ENCODE assay signal across 8 mouse cellular contexts in the genomic region with DNA sequence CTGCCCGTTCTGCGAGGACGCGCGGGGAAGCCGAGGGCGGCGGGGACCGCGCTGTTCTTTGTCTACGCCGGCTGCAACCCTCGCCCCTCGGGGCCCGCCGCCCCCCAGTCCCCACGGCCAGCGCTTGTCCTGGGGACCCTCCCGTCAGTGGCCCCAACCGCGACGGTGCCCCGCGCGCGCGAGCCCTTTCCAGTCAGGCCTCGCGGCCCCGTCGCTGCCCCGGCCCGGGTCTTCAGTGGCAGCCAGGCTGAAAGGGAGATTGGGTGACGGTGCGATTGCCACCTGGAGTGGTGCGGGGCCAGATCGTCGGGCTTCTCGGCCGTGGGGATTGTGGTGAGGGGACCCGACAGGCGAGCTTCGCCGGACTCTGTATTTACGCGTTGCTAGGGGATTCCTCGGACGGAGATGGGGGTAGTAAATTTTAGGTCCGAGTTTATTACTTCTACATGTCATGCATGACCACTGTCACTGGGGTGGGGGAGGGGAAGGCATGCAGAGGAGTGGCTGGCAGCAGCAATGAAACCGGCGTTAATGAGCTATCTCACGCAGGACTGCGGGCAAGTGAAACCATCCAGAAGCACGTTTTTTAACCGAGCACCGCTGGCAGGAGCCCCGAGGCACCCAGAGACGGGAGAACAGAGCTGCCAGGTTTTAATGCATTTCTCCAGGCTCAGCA. TPM values are rescaled to one million over a fixed set of nuclear protein-coding genes. Genes with fewer than 3 reads are reported as not detected.
A peak's percentile ranks its signal among the peaks of the same experiment; 100 is the strongest.
DNase-seq lines count a peak whose midpoint lies in the region; ATAC-seq and TF ChIP-seq lines count a peak whose summit lies in the region.

No protein-coding gene starts in this region.

- H3K4me1 ChIP-seq in cerebellum, adult 2 months (ENCODE audit: control insufficient read depth, insufficient read depth, low read length): peaks cover 13% of the 10 kb centered on the region
- peaks cover 29% of the 10 kb centered on the region for H3K4me1 ChIP-seq in forebrain, embryonic 15.5 days
- H3K4me1 ChIP-seq in kidney, postnatal 0 days (replicated peaks; ENCODE audit: insufficient read depth, low read length): 0 out of 2 replicates have a peak, but pooled peaks cover 7% of the 10 kb centered on the region
- no peaks in the 10 kb centered on the region for H3K4me1 ChIP-seq in thymus, adult 2 months (replicated peaks; ENCODE audit: control insufficient read depth, insufficient read depth, low read length)

- peak overlapping the region; percentile 73 for H3K9ac ChIP-seq in forebrain, embryonic 15.5 days (replicated peaks)
- H3K9ac ChIP-seq in kidney, postnatal 0 days (ENCODE audit: low read depth, low read length): peak overlapping the region; percentile 52

- H3K9me3 ChIP-seq in forebrain, embryonic 15.5 days: no peaks in the 10 kb centered on the region
- no peaks in the 10 kb centered on the region for H3K9me3 ChIP-seq in kidney, postnatal 0 days (replicated peaks; ENCODE audit: low read length)

- peak; percentile 13 to 28 for DNase-seq in left cerebral cortex, postnatal 36 days (ENCODE audit: low spot score in 2 of 2)
- no peak for DNase-seq in left cerebral cortex, adult 8-10 months (ENCODE audit: low spot score in 2 of 2)
- peak; percentile 73 to 79 for DNase-seq in cerebellum, adult 2 months
- DNase-seq in kidney, postnatal 0 days (ENCODE audit: low spot score): peak; percentile 58
- peak; percentile 59 for DNase-seq in neural tube, embryonic 10.5 days (ENCODE audit: extremely low spot score, low spot score)
- no peak for DNase-seq in urinary bladder, postnatal 4 days (ENCODE audit: low spot score in 2 of 2)
- no peak for DNase-seq in thymus, adult 2 months

- no peaks in the 10 kb centered on the region for H3K36me3 ChIP-seq in forebrain, embryonic 15.5 days
- H3K36me3 ChIP-seq in kidney, postnatal 0 days (ENCODE audit: insufficient read depth, low read length): no peaks in the 10 kb centered on the region
- H3K36me3 ChIP-seq in thymus, adult 2 months (ENCODE audit: control insufficient read depth, insufficient read depth, low read length): no peaks in the 10 kb centered on the region

- peak overlapping the region; percentile 96 for H3K4me2 ChIP-seq in forebrain, embryonic 15.5 days (replicated peaks)
- H3K4me2 ChIP-seq in kidney, postnatal 0 days (ENCODE audit: low read length): peak overlapping the region; percentile 94

- WGBS in cerebellum, adult 2 months: under 1% methylated on average over 58 of the region's 58 CpGs
- WGBS in forebrain, embryonic 15.5 days: under 1% methylated on average over 58 of the region's 58 CpGs
- WGBS in kidney, postnatal 0 days: 1% methylated on average over 43 of the region's 58 CpGs
- WGBS in thymus, adult 2 months: 5% methylated on average over 58 of the region's 58 CpGs

- H3K27me3 ChIP-seq in cerebellum, adult 2 months (ENCODE audit: control insufficient read depth, insufficient read depth, low read length): no peaks in the 10 kb centered on the region
- H3K27me3 ChIP-seq in forebrain, embryonic 15.5 days: peaks cover 38% of the 10 kb centered on the region
- H3K27me3 ChIP-seq in kidney, postnatal 0 days (ENCODE audit: insufficient read depth, low read length): peaks cover 51% of the 10 kb centered on the region
- H3K27me3 ChIP-seq in thymus, adult 2 months (ENCODE audit: control insufficient read depth, insufficient read depth, low read length): peaks cover 6% of the 10 kb centered on the region; the same call in 1 of the 2 replicates

- TF ChIP-seq CTCF in cerebellum, adult 2 months (IDR thresholded peaks at IDR 0.05; ENCODE audit: borderline replicate concordance, insufficient read depth, low read depth, low read length): no peak
- TF ChIP-seq CTCF in kidney, postnatal 0 days (IDR thresholded peaks at IDR 0.05; ENCODE audit: low read depth): no peak
- no peak for TF ChIP-seq CTCF in thymus, adult 2 months (IDR thresholded peaks at IDR 0.05; ENCODE audit: borderline replicate concordance, control insufficient read depth, extremely low read depth, insufficient read depth, low read length, poor library complexity)

- H3K27ac ChIP-seq in cerebellum, adult 2 months (ENCODE audit: insufficient read depth, low read length): peak overlapping the region; percentile 99
- peak overlapping the region; percentile 77 for H3K27ac ChIP-seq in forebrain, embryonic 15.5 days (replicated peaks)
- no peak overlapping the region for H3K27ac ChIP-seq in kidney, postnatal 0 days
- H3K27ac ChIP-seq in thymus, adult 2 months (ENCODE audit: control insufficient read depth, insufficient read depth, low read length): no peak overlapping the region

- ATAC-seq in forebrain, embryonic 15.5 days (replicated peaks): peak; percentile 45
- ATAC-seq in kidney, postnatal 0 days (replicated peaks; ENCODE audit: low FRiP score, low read depth): peak; percentile 69

- H3K4me3 ChIP-seq in cerebellum, adult 2 months (replicated peaks; ENCODE audit: insufficient read depth, low read depth, low read length): peak overlapping the region; percentile 75
- H3K4me3 ChIP-seq in forebrain, embryonic 15.5 days: peak overlapping the region; percentile 60
- peak overlapping the region; percentile 55 for H3K4me3 ChIP-seq in kidney, postnatal 0 days (replicated peaks; ENCODE audit: low read depth, low read length)
- no peak overlapping the region for H3K4me3 ChIP-seq in thymus, adult 2 months (ENCODE audit: control insufficient read depth, insufficient read depth, low read length)

- intact Hi-C loops in left cerebral cortex, postnatal 36 days (cut with DNase I): loop anchor here (10.0 kb wide), 1 partner anchor 160 kb away; no protein-coding TSS in a partner anchor

- TF ChIP-seq POLR2A in cerebellum, adult 2 months (IDR thresholded peaks at IDR 0.05; ENCODE audit: borderline replicate concordance, insufficient read depth, low read length): 0 out of 2 replicates have a peak, but pooled peaks have one; percentile 8
- TF ChIP-seq POLR2A in thymus, adult 2 months (IDR thresholded peaks at IDR 0.05; ENCODE audit: control insufficient read depth, extremely low read depth, insufficient read depth, low read length, poor library complexity): no peak

RNA-seq across cellular contexts. Expression of gene Reln, which starts 0.6 kb away (rescaled TPM):
- total RNA-seq in left cerebral cortex, postnatal 36 days (2021): 10 to 100 TPM; 73.0 to 81.2 TPM
- 10 to 100 TPM; 55.8 to 76.9 (median 64.0) TPM for total RNA-seq in left cerebral cortex, adult 8-10 months (2022)
- polyA plus RNA-seq in cerebellum, adult 2 months (2012; rRNA removed): 184 and 204 TPM in 2 replicates
- polyA plus RNA-seq in forebrain, embryonic 15.5 days (2015; fragmentation: Nextera tagmentation; extraction: Ambion mirVana): 46.7 and 47.6 TPM in 2 replicates
- 13.0 and 14.5 TPM in 2 replicates for polyA plus RNA-seq in kidney, postnatal 0 days (2015; fragmentation: Nextera tagmentation; extraction: Ambion mirVana)
- polyA plus RNA-seq in thymus, adult 2 months (2012; rRNA removed): 0.61 and 0.92 TPM in 2 replicates

Comparison
In these comparisons a context has a peak if more than half of its experiments do, and no peak if none do; other contexts are left out.
1. DNase-seq: peak in left cerebral cortex, postnatal 36 days (2 of 2), cerebellum, adult 2 months (2 of 2), kidney, postnatal 0 days (single experiment) and neural tube, embryonic 10.5 days (single experiment); none in left cerebral cortex, adult 8-10 months (0 of 2), urinary bladder, postnatal 4 days (0 of 2) and thymus, adult 2 months (single experiment).
2. H3K27ac ChIP-seq: peak in cerebellum, adult 2 months (single experiment) and forebrain, embryonic 15.5 days (single experiment); none in kidney, postnatal 0 days (single experiment) and thymus, adult 2 months (single experiment).